Mouse (Mus musculus): ENCODE data around the gene Stx8. TPM values are rescaled to one million over a fixed set of nuclear protein-coding genes. Genes with fewer than 3 reads are reported as not detected.

Gene Stx8
- total and polyA plus RNA-seq, 2 experiments: 3.5 to 12.9 TPM

- Histone ChIP-seq H3K9ac (ENCODE audit: low read depth, low read length) (no peak overlapping the region), H3K27ac (replicated peaks; ENCODE audit: insufficient read depth, low read depth, low read length) (no peak overlapping the region), H3K27me3 (ENCODE audit: control insufficient read depth, insufficient read depth, low read length) (no peaks in the 10 kb centered on the region), H3K36me3 (ENCODE audit: control insufficient read depth, insufficient read depth, low read length) (no peaks in the 10 kb centered on the region), H3K4me1 (ENCODE audit: control insufficient read depth, insufficient read depth, low read length) (no peaks in the 10 kb centered on the region), H3K79me2 (ENCODE audit: control insufficient read depth, insufficient read depth, low read length) (no peaks in the 10 kb centered on the region), H3K4me3 (ENCODE audit: insufficient read depth, low read depth, low read length) (no peak overlapping the region)
- TF ChIP-seq CTCF (IDR thresholded peaks at IDR 0.05; ENCODE audit: low read depth, low read length): no peak
- TF ChIP-seq POLR2A (IDR thresholded peaks at IDR 0.05; ENCODE audit: extremely low read depth, insufficient read depth, low read length): no peak
- WGBS: 99% methylated on average over 4 of the region's 4 CpGs
- DNase-seq (ENCODE audit: extremely low read depth, low read depth, low spot score): no peak
Observed at GRCm38 (mm10) chr11:68051305-68051704, 85.3 kb downstream of the Stx8 start.

- H3K27me3 ChIP-seq (ENCODE audit: control insufficient read depth, insufficient read depth, low read length): no peaks in the 10 kb centered on the region
- H3K36me3 ChIP-seq (ENCODE audit: control insufficient read depth, insufficient read depth, low read length): no peaks in the 10 kb centered on the region
- H3K27ac ChIP-seq (replicated peaks; ENCODE audit: insufficient read depth, low read depth, low read length): no peak overlapping the region
- no peak overlapping the region for H3K9ac ChIP-seq (ENCODE audit: low read depth, low read length)
- DNase-seq (ENCODE audit: extremely low read depth, low read depth, low spot score): no peak
- WGBS: 86% methylated on average over 5 of the region's 5 CpGs
- no peaks in the 10 kb centered on the region for H3K4me1 ChIP-seq (ENCODE audit: control insufficient read depth, insufficient read depth, low read length)
- H3K79me2 ChIP-seq (ENCODE audit: control insufficient read depth, insufficient read depth, low read length): no peaks in the 10 kb centered on the region
- no peak for TF ChIP-seq POLR2A (IDR thresholded peaks at IDR 0.05; ENCODE audit: extremely low read depth, insufficient read depth, low read length)
- no peak for TF ChIP-seq CTCF (IDR thresholded peaks at IDR 0.05; ENCODE audit: low read depth, low read length)
- H3K4me3 ChIP-seq (ENCODE audit: insufficient read depth, low read depth, low read length): no peak overlapping the region
Observed at GRCm38 (mm10) chr11:68058466-68059201, 92.6 kb downstream of the Stx8 start.

- no peak for DNase-seq (ENCODE audit: extremely low read depth, low read depth, low spot score)
- H3K36me3 ChIP-seq (ENCODE audit: control insufficient read depth, insufficient read depth, low read length): no peaks in the 10 kb centered on the region
- H3K79me2 ChIP-seq (ENCODE audit: control insufficient read depth, insufficient read depth, low read length): no peaks in the 10 kb centered on the region
- H3K27ac ChIP-seq (replicated peaks; ENCODE audit: insufficient read depth, low read depth, low read length): no peak overlapping the region
- H3K4me3 ChIP-seq (ENCODE audit: insufficient read depth, low read depth, low read length): no peak overlapping the region
- H3K4me1 ChIP-seq (ENCODE audit: control insufficient read depth, insufficient read depth, low read length): no peaks in the 10 kb centered on the region
- WGBS: 75% methylated on average over 4 of the region's 4 CpGs
- TF ChIP-seq POLR2A (IDR thresholded peaks at IDR 0.05; ENCODE audit: extremely low read depth, insufficient read depth, low read length) (no peak), CTCF (IDR thresholded peaks at IDR 0.05; ENCODE audit: low read depth, low read length) (no peak)
- H3K27me3 ChIP-seq (ENCODE audit: control insufficient read depth, insufficient read depth, low read length): no peaks in the 10 kb centered on the region
- no peak overlapping the region for H3K9ac ChIP-seq (ENCODE audit: low read depth, low read length)
Observed at GRCm38 (mm10) chr11:68060651-68061050, 94.7 kb downstream of the Stx8 start.

GRCm38 (mm10) chr11:68062116-68062515, 96.1 kb downstream of the Stx8 start:
- Histone ChIP-seq H3K4me3 (ENCODE audit: insufficient read depth, low read depth, low read length) (no peak overlapping the region), H3K79me2 (ENCODE audit: control insufficient read depth, insufficient read depth, low read length) (no peaks in the 10 kb centered on the region), H3K27ac (replicated peaks; ENCODE audit: insufficient read depth, low read depth, low read length) (no peak overlapping the region), H3K36me3 (ENCODE audit: control insufficient read depth, insufficient read depth, low read length) (no peaks in the 10 kb centered on the region), H3K9ac (ENCODE audit: low read depth, low read length) (no peak overlapping the region), H3K27me3 (ENCODE audit: control insufficient read depth, insufficient read depth, low read length) (no peaks in the 10 kb centered on the region), H3K4me1 (ENCODE audit: control insufficient read depth, insufficient read depth, low read length) (no peaks in the 10 kb centered on the region)
- TF ChIP-seq POLR2A (IDR thresholded peaks at IDR 0.05; ENCODE audit: extremely low read depth, insufficient read depth, low read length) (no peak), CTCF (IDR thresholded peaks at IDR 0.05; ENCODE audit: low read depth, low read length) (no peak)
- 81% methylated on average over 2 of the region's 2 CpGs for WGBS
- no peak for DNase-seq (ENCODE audit: extremely low read depth, low read depth, low spot score)

- TF ChIP-seq CTCF (IDR thresholded peaks at IDR 0.05; ENCODE audit: low read depth, low read length) (no peak), POLR2A (IDR thresholded peaks at IDR 0.05; ENCODE audit: extremely low read depth, insufficient read depth, low read length) (no peak)
- Histone ChIP-seq H3K9ac (ENCODE audit: low read depth, low read length) (no peak overlapping the region), H3K27me3 (ENCODE audit: control insufficient read depth, insufficient read depth, low read length) (no peaks in the 10 kb centered on the region), H3K4me1 (ENCODE audit: control insufficient read depth, insufficient read depth, low read length) (no peaks in the 10 kb centered on the region), H3K79me2 (ENCODE audit: control insufficient read depth, insufficient read depth, low read length) (no peaks in the 10 kb centered on the region), H3K27ac (replicated peaks; ENCODE audit: insufficient read depth, low read depth, low read length) (no peak overlapping the region), H3K4me3 (ENCODE audit: insufficient read depth, low read depth, low read length) (no peak overlapping the region), H3K36me3 (ENCODE audit: control insufficient read depth, insufficient read depth, low read length) (no peaks in the 10 kb centered on the region)
- no peak for DNase-seq (ENCODE audit: extremely low read depth, low read depth, low spot score)
- WGBS: 95% methylated on average over 10 of the region's 10 CpGs
Observed at GRCm38 (mm10) chr11:68067806-68068205, 101.8 kb downstream of the Stx8 start.

- Histone ChIP-seq H3K27ac (replicated peaks; ENCODE audit: insufficient read depth, low read depth, low read length) (no peak overlapping the region), H3K36me3 (ENCODE audit: control insufficient read depth, insufficient read depth, low read length) (no peaks in the 10 kb centered on the region), H3K27me3 (ENCODE audit: control insufficient read depth, insufficient read depth, low read length) (no peaks in the 10 kb centered on the region), H3K4me3 (ENCODE audit: insufficient read depth, low read depth, low read length) (no peak overlapping the region), H3K9ac (ENCODE audit: low read depth, low read length) (no peak overlapping the region), H3K4me1 (ENCODE audit: control insufficient read depth, insufficient read depth, low read length) (no peaks in the 10 kb centered on the region), H3K79me2 (ENCODE audit: control insufficient read depth, insufficient read depth, low read length) (no peaks in the 10 kb centered on the region)
- WGBS: 85% methylated on average over 3 of the region's 3 CpGs
- DNase-seq (ENCODE audit: extremely low read depth, low read depth, low spot score): no peak
- TF ChIP-seq CTCF (IDR thresholded peaks at IDR 0.05; ENCODE audit: low read depth, low read length): no peak
- no peak for TF ChIP-seq POLR2A (IDR thresholded peaks at IDR 0.05; ENCODE audit: extremely low read depth, insufficient read depth, low read length)
Observed at GRCm38 (mm10) chr11:68070086-68070485, 104.1 kb downstream of the Stx8 start.
